Mouse (Mus musculus) embryonic fibroblast, embryonic 13.5 days (primary cell): Measurements from ENCODE around the gene Crk.

ENCODE experiments used
- CTCF ChIP-seq: IDR thresholded peaks from 2 replicates; pipeline ENCODE4 v1.5.1; 2011; ENCODE audit warnings: mild to moderate bottlenecking, control low read depth, low read length, moderate library complexity, borderline replicate concordance; ENCODE audit not compliant: insufficient read depth
- POLR2A ChIP-seq: IDR thresholded peaks from 2 replicates; pipeline ENCODE4 v1.6.1; 2011; ENCODE audit warnings: low read depth, mild to moderate bottlenecking, control low read depth, low read length, moderate library complexity

DNA sequence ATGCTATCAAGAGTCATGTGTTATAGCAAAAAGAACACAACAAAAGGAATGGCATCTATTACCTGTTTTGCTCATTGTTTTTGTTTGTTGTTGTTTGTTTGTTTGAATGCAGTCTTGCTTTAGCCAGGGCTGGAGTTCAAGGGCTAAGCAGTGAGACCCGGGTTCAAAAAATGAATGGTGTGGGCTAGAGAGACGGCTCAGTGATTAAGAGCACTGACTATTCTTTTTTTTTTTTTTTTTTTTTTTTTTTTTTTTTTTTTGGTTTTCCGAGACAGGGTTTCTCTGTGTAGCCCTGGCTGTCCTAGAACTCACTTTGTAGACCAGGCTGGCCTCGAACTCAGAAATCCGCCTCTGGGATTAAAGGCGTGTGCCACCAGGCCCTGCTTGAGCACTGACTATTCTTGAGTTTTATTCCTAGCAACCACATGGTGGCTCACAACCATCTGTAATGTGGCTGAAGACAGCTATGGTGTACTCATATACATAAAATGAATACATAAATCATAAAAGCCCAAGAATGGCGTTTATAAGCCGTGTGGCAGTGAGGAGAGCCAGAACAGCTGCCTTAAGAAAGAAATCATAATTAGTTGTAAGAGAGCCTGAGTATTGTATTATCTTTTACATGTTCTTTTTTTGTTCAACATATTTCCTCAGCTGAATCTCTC lies 37.7 kb downstream of the Crk start:
- TF ChIP-seq POLR2A = no peak
- TF ChIP-seq CTCF = no peak
